Mouse (Mus musculus) cerebellum, adult (tissue): ENCODE results near the gene Map4k3.

Experiments used
- ATAC-seq: cut with Nextera tagmentation; 2 replicates; pipeline ENCODE4 v1.9.2; 2017; ENCODE audit warnings: mild to moderate bottlenecking, moderate library complexity, mixed read lengths; ENCODE audit not compliant: insufficient number of reproducible peaks, low FRiP score, low TSS enrichment

The Map4k3 gene

GRCm38 (mm10) chr17:80644567-80644966, 83.7 kb downstream of the Map4k3 start:
- no peak for ATAC-seq

- ATAC-seq = no peak
Observed at GRCm38 (mm10) chr17:80638121-80638520, 90.2 kb downstream of the Map4k3 start.

- ATAC-seq = no peak
Observed at GRCm38 (mm10) chr17:80635794-80636193, 92.5 kb downstream of the Map4k3 start.

DNA sequence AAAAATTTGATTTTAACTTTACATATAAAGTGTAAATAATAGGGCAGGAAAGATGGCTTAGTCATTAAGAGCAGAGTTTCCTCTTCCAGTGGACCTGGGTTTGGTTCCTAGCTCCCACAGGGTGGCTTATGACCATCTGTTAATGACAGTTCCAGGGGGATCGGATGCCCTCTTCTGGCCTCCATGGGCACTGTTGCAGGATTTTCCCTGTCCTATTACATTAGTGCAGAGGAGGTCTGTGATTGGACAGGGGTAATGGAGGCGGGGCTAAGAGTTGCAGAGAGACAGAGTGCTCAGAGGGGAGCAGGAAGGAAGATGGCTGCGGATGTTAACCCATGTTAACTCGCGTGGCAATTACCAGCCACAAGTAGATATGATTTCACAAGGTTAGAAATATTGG, 95.4 kb downstream of the Map4k3 start:
- ATAC-seq = no peak

DNA sequence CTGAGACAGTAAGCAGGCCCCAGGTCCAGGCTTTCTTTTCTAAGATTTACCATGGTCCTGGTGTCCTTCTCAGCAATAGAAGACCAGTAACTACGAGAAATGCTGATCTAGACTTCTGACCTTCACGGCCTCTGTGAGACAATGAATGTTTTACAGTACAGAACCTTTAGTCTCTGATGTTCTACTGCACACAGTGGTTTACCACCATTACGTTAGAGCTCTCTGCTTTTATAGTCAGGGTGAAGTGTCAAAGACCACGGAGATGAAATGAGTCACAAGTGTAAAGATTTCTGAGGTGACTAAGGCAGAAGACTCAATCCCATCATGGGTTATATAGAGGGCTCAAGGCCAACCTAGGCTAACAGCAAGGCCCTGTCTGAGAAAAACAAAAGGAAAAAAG, 95.9 kb downstream of the Map4k3 start:
- no peak for ATAC-seq

GRCm38 (mm10) chr17:80631028-80631427, 97.3 kb downstream of the Map4k3 start:
- no peak for ATAC-seq

GRCm38 (mm10) chr17:80624979-80625378, 103.3 kb downstream of the Map4k3 start:
- no peak for ATAC-seq

- ATAC-seq = no peak
Observed at GRCm38 (mm10) chr17:80621691-80622090, 106.6 kb downstream of the Map4k3 start.

- ATAC-seq = peak; percentile 77
Observed at GRCm38 (mm10) chr17:80620786-80621423, 107.4 kb downstream of the Map4k3 start.

- peak; percentile 54 for ATAC-seq
Observed at GRCm38 (mm10) chr17:80619556-80619955, 108.7 kb downstream of the Map4k3 start.

GRCm38 (mm10) chr17:80618890-80619289, 109.4 kb downstream of the Map4k3 start:
- peak; percentile 57; the same call in 1 of the 2 replicates for ATAC-seq

DNA sequence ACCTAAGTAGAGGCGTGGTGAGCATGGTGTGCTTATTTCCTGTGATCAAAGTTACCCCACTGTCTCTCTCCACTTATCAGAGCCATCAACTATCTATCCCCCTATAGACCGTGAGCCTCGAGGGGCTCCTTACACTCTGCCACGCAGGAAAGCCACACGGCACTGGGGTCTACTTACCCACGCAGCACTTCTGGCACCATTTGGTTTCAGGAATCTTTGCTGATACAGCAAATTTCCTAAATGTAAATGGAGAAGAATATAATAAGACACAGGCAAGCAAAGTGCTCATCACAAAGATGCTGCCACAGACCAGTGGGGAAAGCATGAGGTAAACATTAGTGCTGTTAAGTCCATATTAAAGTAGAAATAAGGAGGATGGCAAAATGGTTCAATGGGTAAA, 124.5 kb downstream of the Map4k3 start:
- ATAC-seq = no peak

- peak; percentile 84 for ATAC-seq
Observed at GRCm38 (mm10) chr17:80603079-80603625, 125.1 kb downstream of the Map4k3 start.

GRCm38 (mm10) chr17:80601371-80601770, 126.9 kb downstream of the Map4k3 start:
- ATAC-seq = peak; percentile 41; the same call in 1 of the 2 replicates

DNA sequence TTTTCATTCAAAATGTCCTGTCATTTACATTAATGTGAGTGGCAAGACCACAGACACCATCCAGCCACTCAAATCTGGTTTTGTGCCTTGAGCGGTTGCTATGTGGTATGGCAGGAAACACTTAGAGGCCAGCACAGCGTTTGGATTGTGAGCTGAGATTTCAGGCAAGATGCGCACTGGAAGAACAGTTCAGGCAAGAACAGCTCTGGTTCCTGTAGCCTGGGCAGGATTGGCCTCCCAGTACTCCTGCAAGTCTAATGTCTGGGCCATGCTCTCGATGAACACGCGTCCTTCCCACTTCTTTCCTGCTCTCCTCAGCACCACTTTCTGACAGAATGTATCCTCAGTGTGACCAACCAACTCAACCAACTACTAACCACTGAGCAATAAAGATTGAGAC, 145.2 kb downstream of the Map4k3 start:
- ATAC-seq = no peak

DNA sequence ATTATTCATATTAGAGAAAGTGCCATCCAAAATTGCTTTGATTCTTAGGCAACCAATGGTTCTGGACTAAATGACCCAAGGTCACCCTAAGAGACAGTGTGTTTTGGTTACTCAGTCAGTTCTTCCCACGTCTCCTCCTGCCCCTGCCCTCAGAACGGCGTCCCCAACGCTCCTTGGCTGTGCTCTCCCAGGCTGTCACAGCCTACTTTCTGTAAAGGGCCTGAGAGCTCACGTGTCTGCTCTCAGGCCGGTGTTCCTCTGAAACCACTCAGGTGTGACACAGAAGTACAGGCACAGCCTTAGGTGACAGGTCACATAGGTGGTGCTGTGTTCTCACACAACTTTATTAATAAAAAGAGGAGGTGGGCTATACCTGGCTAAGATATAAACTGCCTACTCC, 148.4 kb downstream of the Map4k3 start:
- ATAC-seq = no peak

DNA sequence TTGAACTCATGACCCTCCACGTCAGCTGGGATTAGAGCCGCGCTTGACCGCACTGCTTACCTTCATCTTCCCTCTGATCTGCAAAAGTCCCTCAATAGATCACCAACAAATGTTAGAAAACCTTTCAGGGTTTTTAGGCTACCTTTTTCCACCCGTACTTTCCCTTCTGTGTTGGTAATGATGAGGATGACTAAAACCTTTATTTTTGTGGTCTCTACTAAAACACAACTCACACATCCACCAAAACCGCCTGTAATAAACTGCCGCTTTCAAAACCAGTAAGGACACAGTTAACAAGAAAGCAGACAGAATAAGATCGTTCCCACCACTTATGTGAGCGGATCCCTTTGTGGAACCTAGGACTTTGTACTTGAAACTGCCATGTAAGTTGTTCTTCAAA, 149.2 kb downstream of the Map4k3 start:
- no peak for ATAC-seq

GRCm38 (mm10) chr17:80578041-80578440, 150.2 kb downstream of the Map4k3 start:
- no peak for ATAC-seq

DNA sequence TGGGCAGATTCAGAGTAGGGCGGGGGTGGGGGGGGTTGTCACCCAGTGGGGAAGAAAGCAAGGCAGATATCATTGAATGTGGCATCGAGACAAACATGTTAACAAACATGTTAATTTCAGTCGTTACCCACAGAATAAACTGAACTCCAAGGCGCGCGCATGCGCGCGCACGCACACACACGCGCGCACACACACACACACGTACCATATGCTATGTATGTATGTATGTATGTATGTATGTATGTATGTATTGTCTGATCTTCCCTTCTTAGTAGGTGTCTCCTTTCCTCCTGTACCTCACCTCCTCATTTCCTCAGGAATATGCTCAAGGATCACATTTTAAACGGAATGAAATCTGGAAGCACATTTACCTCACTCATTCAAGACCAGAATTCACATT, 150.6 kb downstream of the Map4k3 start, which contains the start of gene Cdkl4:
Gene Cdkl4 (minus strand): TSS at position 175 of the 400 bp plus-strand sequence.
- no peak for ATAC-seq

DNA sequence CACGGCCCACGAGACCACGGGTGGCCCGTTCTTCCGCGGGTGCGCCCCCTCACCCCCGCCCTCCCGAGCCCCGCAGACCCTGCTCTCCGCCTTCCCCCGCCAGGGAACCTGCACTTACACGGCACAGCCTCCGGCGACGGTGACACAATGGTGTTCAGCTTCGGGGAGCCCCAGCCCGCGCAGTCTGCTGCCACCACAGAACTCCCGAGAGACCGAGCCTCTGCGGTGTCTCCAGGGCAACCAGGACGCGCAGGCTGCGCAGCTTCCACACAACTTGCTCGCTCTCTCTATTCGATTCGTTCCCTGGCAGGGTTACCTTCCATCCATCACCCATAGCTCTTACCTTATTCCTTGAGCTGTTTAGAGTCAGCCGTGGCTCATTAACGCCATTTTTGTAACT, 151.1 kb downstream of the Map4k3 start:
- ATAC-seq = peak; percentile 52; the same call in 1 of the 2 replicates

DNA sequence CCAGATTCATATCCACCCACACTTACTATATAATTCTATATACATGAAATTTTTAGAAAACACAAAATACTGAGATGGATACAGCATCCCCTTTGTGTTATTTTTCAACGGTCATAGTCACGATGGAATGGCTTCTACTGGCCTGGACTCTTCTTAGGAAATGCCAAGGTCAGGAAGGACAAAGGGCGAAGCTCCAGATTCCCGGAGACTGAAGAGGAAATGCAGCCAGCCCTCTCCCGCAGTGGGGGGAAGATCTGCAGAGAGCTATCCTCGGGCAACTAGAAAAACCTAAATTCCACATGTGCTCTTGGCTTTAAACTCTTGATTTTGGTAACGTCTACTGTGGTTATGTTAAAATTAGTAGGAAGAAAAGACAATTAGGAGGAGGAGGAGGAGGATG, 153.3 kb downstream of the Map4k3 start:
- no peak for ATAC-seq

DNA sequence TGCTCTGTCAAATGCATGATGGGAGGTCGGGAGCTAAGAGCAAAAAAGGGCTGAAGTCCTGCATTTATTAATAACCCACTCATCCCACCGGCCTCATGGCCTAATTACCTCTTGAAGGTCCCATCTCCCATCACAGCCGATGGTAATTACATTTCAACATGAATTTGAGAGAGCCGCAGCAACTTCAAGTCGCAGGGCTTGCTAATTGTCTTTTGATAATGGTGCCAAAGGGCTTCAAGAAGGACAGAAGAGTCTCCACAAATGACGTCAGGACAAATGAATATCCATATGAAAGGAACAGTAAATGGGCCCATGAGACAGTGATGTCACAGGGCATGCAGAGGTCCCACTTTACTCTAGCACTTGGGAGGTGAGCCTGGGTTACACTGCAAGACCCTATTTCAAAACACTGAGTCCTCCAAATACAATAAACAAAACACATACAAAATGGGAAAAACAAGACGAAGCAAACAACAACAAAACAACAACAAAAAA, 153.8 kb downstream of the Map4k3 start:
- no peak for ATAC-seq
